In the genomic region with DNA sequence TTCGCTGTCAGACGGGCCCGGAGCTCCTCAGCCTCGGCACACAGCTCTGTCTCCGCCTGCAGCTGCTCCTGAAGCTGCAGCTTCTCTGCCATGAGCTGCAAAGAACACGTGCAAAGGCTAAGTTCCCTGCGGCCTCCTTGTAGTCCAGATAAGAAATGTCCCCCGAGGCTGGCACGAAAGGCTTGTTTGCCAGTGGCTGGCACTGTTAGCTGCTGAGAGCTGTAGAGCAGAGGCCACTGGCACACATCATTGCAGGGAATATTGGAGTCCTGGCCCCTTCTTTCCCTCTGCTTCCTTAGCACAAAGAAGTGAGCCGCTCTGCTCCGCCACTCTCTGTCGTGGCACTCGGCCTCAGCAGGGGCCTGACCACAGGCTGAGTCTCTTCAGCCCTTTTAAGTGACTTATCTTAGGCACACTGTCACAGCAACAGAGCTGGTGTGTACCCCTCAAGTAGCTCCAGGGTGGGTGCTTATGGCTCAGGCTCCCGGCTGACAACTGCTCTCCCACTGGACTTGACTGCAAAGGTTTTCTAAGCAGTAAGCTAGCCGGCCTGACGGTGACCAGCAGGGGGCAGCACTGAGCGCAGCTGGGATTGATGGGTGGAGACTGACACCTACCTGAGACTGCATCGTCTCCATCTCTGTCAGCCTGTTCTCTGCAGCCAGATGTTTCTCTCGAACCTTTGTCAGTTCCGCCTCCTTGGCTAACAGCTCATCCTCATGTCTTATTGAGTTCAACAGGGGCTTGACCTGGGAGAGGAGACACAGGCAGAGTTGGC, we compare ENCODE assay signal across 9 mouse cellular contexts. TPM values are rescaled to one million over a fixed set of nuclear protein-coding genes. Genes with fewer than 3 reads are reported as not detected.
A peak's percentile ranks its signal among the peaks of the same experiment; 100 is the strongest.
DNase-seq lines count a peak whose midpoint lies in the region; ATAC-seq and TF ChIP-seq lines count a peak whose summit lies in the region.
"Had no signal": no experiment of that assay in that cellular context is flagged by ENCODE, and none has a peak within 500 bp of the region (broad histone marks: within the 10 kb centered on the region; RNA-seq: fewer than 3 reads in every experiment).

No protein-coding gene starts in this region.

- no peak overlapping the region for H3K4me3 ChIP-seq in intestine, postnatal 0 days (ENCODE audit: low read depth, low read length)
- no peak overlapping the region for H3K4me3 ChIP-seq in liver, embryonic 12.5 days
- H3K4me3 ChIP-seq: stomach, embryonic 15.5 days had no signal

- H3K36me3 ChIP-seq in intestine, postnatal 0 days (ENCODE audit: control insufficient read depth, insufficient read depth): peaks cover 98% of the 10 kb centered on the region
- peaks cover 99% of the 10 kb centered on the region for H3K36me3 ChIP-seq in liver, embryonic 12.5 days

- DNase-seq in 3T3-L1 (ENCODE audit: low read depth, low spot score) (peak; percentile 78), MN1 (ENCODE audit: low spot score) (peak; percentile 86)
- peak; percentile 85 for DNase-seq in cerebellum, adult 9-10 months
- peak; percentile 80 for DNase-seq in gastrocnemius, adult 18-20 months (ENCODE audit: low spot score)
- DNase-seq in thymus, postnatal 10 days (ENCODE audit: low spot score in 2 of 2): peak; percentile 65 to 90

- TF ChIP-seq CTCF in intestine, postnatal 0 days (IDR thresholded peaks at IDR 0.05; ENCODE audit: low read depth): peak; percentile 99

- 68% methylated on average over 20 of the region's 20 CpGs for WGBS in intestine, postnatal 0 days
- WGBS in liver, embryonic 12.5 days (ENCODE audit: insufficient replicate concordance): 61% methylated on average over 20 of the region's 20 CpGs

- H3K9me3 ChIP-seq in intestine, postnatal 0 days (ENCODE audit: control insufficient read depth): no peaks in the 10 kb centered on the region
- H3K9me3 ChIP-seq in liver, embryonic 12.5 days (replicated peaks): no peaks in the 10 kb centered on the region
- H3K9me3 ChIP-seq: stomach, embryonic 15.5 days had no signal

- H3K27me3 ChIP-seq in intestine, postnatal 0 days (replicated peaks; ENCODE audit: control insufficient read depth, insufficient read depth, low read length): no peaks in the 10 kb centered on the region
- H3K27me3 ChIP-seq in liver, embryonic 12.5 days (replicated peaks): no peaks in the 10 kb centered on the region
- H3K27me3 ChIP-seq: stomach, embryonic 15.5 days had no signal

- H3K27ac ChIP-seq in intestine, postnatal 0 days (ENCODE audit: low read depth, low read length): no peak overlapping the region
- 0 out of 2 replicates have a peak overlapping the region, but pooled peaks have one; percentile 28 for H3K27ac ChIP-seq in liver, embryonic 12.5 days
- H3K27ac ChIP-seq: stomach, embryonic 15.5 days had no signal

- peak; percentile 31; the same call in 1 of the 2 replicates for ATAC-seq in intestine, postnatal 0 days
- ATAC-seq in liver, embryonic 12.5 days: no peak
- peak; percentile 24; the same call in 1 of the 2 replicates for ATAC-seq in neutrophil, adult 5-6 weeks (ENCODE audit: extremely low read depth, insufficient number of reproducible peaks, low FRiP score, poor library complexity, severe bottlenecking)

- no peaks in the 10 kb centered on the region for H3K4me1 ChIP-seq in intestine, postnatal 0 days (replicated peaks; ENCODE audit: control insufficient read depth, insufficient read depth, low read length)
- H3K4me1 ChIP-seq in liver, embryonic 12.5 days: peaks cover 32% of the 10 kb centered on the region
- H3K4me1 ChIP-seq: stomach, embryonic 15.5 days had no signal

- no peak overlapping the region for H3K4me2 ChIP-seq in intestine, postnatal 0 days (replicated peaks; ENCODE audit: low read depth)
- no peak overlapping the region for H3K4me2 ChIP-seq in liver, embryonic 12.5 days
- H3K4me2 ChIP-seq: stomach, embryonic 15.5 days had no signal

- no peak overlapping the region for H3K9ac ChIP-seq in intestine, postnatal 0 days (ENCODE audit: low read depth, low read length)
- H3K9ac ChIP-seq in liver, embryonic 12.5 days: no peak overlapping the region
- H3K9ac ChIP-seq: stomach, embryonic 15.5 days had no signal

RNA-seq across cellular contexts. Expression of gene Apol8, which starts 18.6 kb away (rescaled TPM):
- under 1 TPM; 0.07 to 0.73 TPM for total RNA-seq in gastrocnemius, adult 18-20 months (2021)
- polyA plus RNA-seq in intestine, postnatal 0 days (2015; fragmentation: Nextera tagmentation; extraction: Ambion mirVana): not detected in 2 replicates
- 25.8 and 26.7 TPM in 2 replicates for polyA plus RNA-seq in liver, embryonic 12.5 days (2016; fragmentation: Nextera tagmentation; extraction: Ambion mirVana)
- total RNA-seq in neutrophil, adult 5-6 weeks (2017): 0.81 and 2.5 TPM in 2 replicates

RNA-seq across cellular contexts. Expression of gene Apol9b, which starts 46.5 kb away (rescaled TPM):
- total RNA-seq in gastrocnemius, adult 18-20 months (2021): not detected
- polyA plus RNA-seq in intestine, postnatal 0 days (2015; fragmentation: Nextera tagmentation; extraction: Ambion mirVana): 3.2 and 4.1 TPM in 2 replicates
- polyA plus RNA-seq in liver, embryonic 12.5 days (2016; fragmentation: Nextera tagmentation; extraction: Ambion mirVana): not detected in 2 replicates
- 0.47 TPM in 1 of 2 replicates, not detected in the other for total RNA-seq in neutrophil, adult 5-6 weeks (2017)
